10 mouse cellular contexts compared by ENCODE assay signal in genomic region chr1:53393936-53394760, GRCm38 (mm10). TPM values are rescaled to one million over a fixed set of nuclear protein-coding genes. Genes with fewer than 3 reads are reported as not detected.
DNase-seq lines count a peak whose midpoint lies in the region; ATAC-seq and TF ChIP-seq lines count a peak whose summit lies in the region.
"Not testable (repeated sequence)": the region's sequence is repeated elsewhere in the genome, so short reads cannot be mapped to it uniquely, and the experiment has no call there.
"Had no signal": no experiment of that assay in that cellular context is flagged by ENCODE, and none has a peak within 500 bp of the region (broad histone marks: within the 10 kb centered on the region; RNA-seq: fewer than 3 reads in every experiment).

No protein-coding gene starts in this region.

- TF ChIP-seq POLR2A in cerebellum, adult 2 months (IDR thresholded peaks at IDR 0.05; ENCODE audit: borderline replicate concordance, insufficient read depth, low read length); heart, adult 2 months (IDR thresholded peaks at IDR 0.05; ENCODE audit: insufficient read depth, low read depth, low read length); limb, embryonic 14.5 days (IDR thresholded peaks at IDR 0.05; ENCODE audit: borderline replicate concordance, extremely low read depth, insufficient read depth, insufficient read length): not testable (repeated sequence)

- H3K4me1 ChIP-seq in cerebellum, adult 2 months (ENCODE audit: control insufficient read depth, insufficient read depth, low read length); forebrain, embryonic 10.5 days; heart, adult 2 months (ENCODE audit: control insufficient read depth, insufficient read depth, low read length); hindbrain, embryonic 12.5 days; limb, embryonic 14.5 days (ENCODE audit: control insufficient read depth, insufficient read depth, low read length); neural tube, embryonic 13.5 days (replicated peaks); stomach, postnatal 0 days (replicated peaks; ENCODE audit: control insufficient read depth, insufficient read depth): not testable (repeated sequence)

- H3K27me3 ChIP-seq in cerebellum, adult 2 months (ENCODE audit: control insufficient read depth, insufficient read depth, low read length); forebrain, embryonic 10.5 days (ENCODE audit: poor library complexity, severe bottlenecking); heart, adult 2 months (ENCODE audit: control insufficient read depth, insufficient read depth, low read length); hindbrain, embryonic 12.5 days; limb, embryonic 14.5 days (ENCODE audit: control insufficient read depth, insufficient read depth, low read length); neural tube, embryonic 13.5 days; stomach, postnatal 0 days (ENCODE audit: control insufficient read depth, insufficient read depth, low read length): not testable (repeated sequence)

- DNase-seq in cerebellum, adult 2 months, result peak; percentile 16 to 28
- not testable (repeated sequence) for DNase-seq in forebrain, embryonic 10.5 days (ENCODE audit: extremely low spot score, low spot score); stomach, postnatal 0 days (ENCODE audit: low spot score)
- peak; percentile 8 to 32 for DNase-seq in heart, adult 2 months
- DNase-seq in kidney, postnatal 4 days, result peak; percentile 22 to 26
- peak; percentile 4 for DNase-seq in limb, embryonic 14.5 days (ENCODE audit: low spot score)

- peak overlapping the region; percentile 22 for H3K4me2 ChIP-seq in hindbrain, embryonic 12.5 days (replicated peaks)
- H3K4me2 ChIP-seq in limb, embryonic 14.5 days (replicated peaks; ENCODE audit: low read depth, low read length, severe bottlenecking), result peak overlapping the region; percentile 47
- peak overlapping the region; percentile 33; the same call in 1 of the 2 replicates for H3K4me2 ChIP-seq in neural tube, embryonic 13.5 days
- H3K4me2 ChIP-seq in stomach, postnatal 0 days (replicated peaks; ENCODE audit: low read depth), result 0 out of 2 replicates have a peak overlapping the region, but pooled peaks have one; percentile 14

- not testable (repeated sequence) for TF ChIP-seq CTCF in cerebellum, adult 2 months (IDR thresholded peaks at IDR 0.05; ENCODE audit: borderline replicate concordance, insufficient read depth, low read depth, low read length); heart, adult 2 months (IDR thresholded peaks at IDR 0.05); stomach, postnatal 0 days (IDR thresholded peaks at IDR 0.05; ENCODE audit: low read depth)

- intact Hi-C loops in heart, adult 2 months (cut with DNase I), result not testable (repeated sequence)

- not testable (repeated sequence) for TF ChIP-seq EP300 in heart, adult 2 months (IDR thresholded peaks at IDR 0.05; ENCODE audit: insufficient read depth, low read depth, low read length); stomach, postnatal 0 days (optimal IDR thresholded peaks at IDR 0.05)

- WGBS in cerebellum, adult 2 months, result 19% methylated on average over 21 of the region's 21 CpGs
- WGBS in forebrain, embryonic 10.5 days, result 34% methylated on average over 21 of the region's 21 CpGs
- WGBS in heart, adult 2 months, result 21% methylated on average over 21 of the region's 21 CpGs
- WGBS in hindbrain, embryonic 12.5 days, result 36% methylated on average over 21 of the region's 21 CpGs
- 18% methylated on average over 21 of the region's 21 CpGs for WGBS in limb, embryonic 14.5 days
- 35% methylated on average over 21 of the region's 21 CpGs for WGBS in neural tube, embryonic 13.5 days
- 39% methylated on average over 21 of the region's 21 CpGs for WGBS in stomach, postnatal 0 days

- not testable (repeated sequence) for H3K9me3 ChIP-seq in forebrain, embryonic 10.5 days; hindbrain, embryonic 12.5 days (replicated peaks); limb, embryonic 14.5 days (ENCODE audit: control insufficient read depth, low read length); neural tube, embryonic 13.5 days; stomach, postnatal 0 days (ENCODE audit: control insufficient read depth, low read length)

- H3K4me3 ChIP-seq in cerebellum, adult 2 months (replicated peaks; ENCODE audit: insufficient read depth, low read depth, low read length); heart, adult 2 months; hindbrain, embryonic 12.5 days; neural tube, embryonic 13.5 days; stomach, postnatal 0 days (ENCODE audit: low read depth, low read length): not testable (repeated sequence)
- H3K4me3 ChIP-seq in forebrain, embryonic 10.5 days, result peak overlapping the region; percentile 12; the same call in 1 of the 2 replicates
- H3K4me3 ChIP-seq in limb, embryonic 14.5 days (replicated peaks; ENCODE audit: low read length), result peak overlapping the region; percentile 14; the same call in 1 of the 2 replicates

- not testable (repeated sequence) for H3K9ac ChIP-seq in heart, adult 2 months (ENCODE audit: low read depth, low read length); hindbrain, embryonic 12.5 days; limb, embryonic 14.5 days (ENCODE audit: low read depth, low read length, severe bottlenecking); neural tube, embryonic 13.5 days; stomach, postnatal 0 days (ENCODE audit: low read length)

- not testable (repeated sequence) for H3K79me2 ChIP-seq in heart, adult 2 months (replicated peaks; ENCODE audit: control insufficient read depth, insufficient read depth, low read length)

- ATAC-seq in hindbrain, embryonic 12.5 days (ENCODE audit: low FRiP score); limb, embryonic 14.5 days (ENCODE audit: low FRiP score, low read depth); neural tube, embryonic 13.5 days (ENCODE audit: low read depth); stomach, postnatal 0 days (ENCODE audit: low FRiP score, low TSS enrichment): not testable (repeated sequence)

- H3K27ac ChIP-seq in cerebellum, adult 2 months (ENCODE audit: insufficient read depth, low read length); forebrain, embryonic 10.5 days; heart, adult 2 months; hindbrain, embryonic 12.5 days; limb, embryonic 14.5 days (replicated peaks; ENCODE audit: low read depth, low read length); neural tube, embryonic 13.5 days (replicated peaks); stomach, postnatal 0 days (replicated peaks): not testable (repeated sequence)

- not testable (repeated sequence) for H3K36me3 ChIP-seq in forebrain, embryonic 10.5 days (replicated peaks); heart, adult 2 months (ENCODE audit: control insufficient read depth, insufficient read depth, low read length); hindbrain, embryonic 12.5 days; limb, embryonic 14.5 days (ENCODE audit: control insufficient read depth, insufficient read depth, low read length); neural tube, embryonic 13.5 days; stomach, postnatal 0 days (ENCODE audit: control insufficient read depth, insufficient read depth, low read length)

RNA-seq across cellular contexts. Expression of gene Asnsd1, which starts 41.6 kb away (rescaled TPM):
- 17.1 and 17.7 TPM in 2 replicates for polyA plus RNA-seq in cerebellum, adult 2 months (2012; rRNA removed)
- 94.4 and 97.1 TPM in 2 replicates for polyA plus RNA-seq in forebrain, embryonic 10.5 days (2016; fragmentation: Nextera tagmentation; extraction: Ambion mirVana)
- 10 to 100 TPM; 56.4 to 64.7 TPM for total RNA-seq in heart, adult 2 months (2021)
- 14.3 and 32.1 TPM in 2 replicates for polyA plus RNA-seq in heart, adult 2 months (2012; rRNA removed)
- 81.3 and 90.4 TPM in 2 replicates for polyA plus RNA-seq in hindbrain, embryonic 12.5 days (2016; fragmentation: Nextera tagmentation; extraction: Ambion mirVana)
- 28.3 and 38.3 TPM in 2 replicates for polyA plus RNA-seq in limb, embryonic 14.5 days (2012; rRNA removed)
- polyA plus RNA-seq in limb, embryonic 14.5 days (2014; fragmentation: Nextera tagmentation; extraction: Ambion mirVana), result 78.9 and 84.2 TPM in 2 replicates
- polyA plus RNA-seq in neural tube, embryonic 13.5 days (2015; fragmentation: Nextera tagmentation; extraction: Ambion mirVana), result 70.1 and 74.5 TPM in 2 replicates
- polyA plus RNA-seq in stomach, postnatal 0 days (2015; fragmentation: Nextera tagmentation; extraction: Ambion mirVana), result 44.0 and 48.8 TPM in 2 replicates

RNA-seq across cellular contexts. Expression of gene Gm28551, which starts 41.7 kb away (rescaled TPM):
- 0.18 and 0.40 TPM in 2 replicates for polyA plus RNA-seq in cerebellum, adult 2 months (2012; rRNA removed)
- polyA plus RNA-seq in forebrain, embryonic 10.5 days (2016; fragmentation: Nextera tagmentation; extraction: Ambion mirVana), result 1.1 and 1.2 TPM in 2 replicates
- under 1 TPM in 1 of 2 experiments, not detected in 1; 0.14 TPM for total RNA-seq in heart, adult 2 months (2021)
- 0.06 TPM in 1 of 2 replicates, not detected in the other for polyA plus RNA-seq in heart, adult 2 months (2012; rRNA removed)
- 1.4 and 2.1 TPM in 2 replicates for polyA plus RNA-seq in hindbrain, embryonic 12.5 days (2016; fragmentation: Nextera tagmentation; extraction: Ambion mirVana)
- polyA plus RNA-seq in limb, embryonic 14.5 days (2012; rRNA removed), result 0.23 and 0.47 TPM in 2 replicates
- polyA plus RNA-seq in limb, embryonic 14.5 days (2014; fragmentation: Nextera tagmentation; extraction: Ambion mirVana), result 1.1 TPM in 2 replicates
- polyA plus RNA-seq in neural tube, embryonic 13.5 days (2015; fragmentation: Nextera tagmentation; extraction: Ambion mirVana), result 1.5 and 2.2 TPM in 2 replicates
- polyA plus RNA-seq in stomach, postnatal 0 days (2015; fragmentation: Nextera tagmentation; extraction: Ambion mirVana), result 0.27 and 0.35 TPM in 2 replicates
- polyA plus RNA-seq: large intestine, adult 2 months had no signal

RNA-seq across cellular contexts. Expression of gene Asdurf, which starts 41.7 kb away (rescaled TPM):
- not detected in 2 replicates for polyA plus RNA-seq in cerebellum, adult 2 months (2012; rRNA removed)
- not detected in 2 replicates for polyA plus RNA-seq in forebrain, embryonic 10.5 days (2016; fragmentation: Nextera tagmentation; extraction: Ambion mirVana)
- total RNA-seq in heart, adult 2 months (2021), result 1 to 10 TPM in 1 of 2 experiments, not detected in 1; 1.4 TPM
- not detected in 2 replicates for polyA plus RNA-seq in heart, adult 2 months (2012; rRNA removed)
- polyA plus RNA-seq in hindbrain, embryonic 12.5 days (2016; fragmentation: Nextera tagmentation; extraction: Ambion mirVana), result 9.6 TPM in 1 of 2 replicates, not detected in the other
- not detected in 2 replicates for polyA plus RNA-seq in limb, embryonic 14.5 days (2012; rRNA removed)
- 5.6 and 13.8 TPM in 2 replicates for polyA plus RNA-seq in limb, embryonic 14.5 days (2014; fragmentation: Nextera tagmentation; extraction: Ambion mirVana)
- polyA plus RNA-seq in neural tube, embryonic 13.5 days (2015; fragmentation: Nextera tagmentation; extraction: Ambion mirVana), result 2.2 and 25.1 TPM in 2 replicates
- 2.8 and 13.4 TPM in 2 replicates for polyA plus RNA-seq in stomach, postnatal 0 days (2015; fragmentation: Nextera tagmentation; extraction: Ambion mirVana)
- polyA plus RNA-seq: large intestine, adult 2 months; urinary bladder, adult 2 months had no signal
